Mouse (Mus musculus) embryonic fibroblast, embryonic 13.5 days (primary cell): ENCODE data around the gene Fhit.

Experiments
- CTCF ChIP-seq: IDR thresholded peaks from 2 replicates; pipeline ENCODE4 v1.5.1; 2011; ENCODE audit warnings: mild to moderate bottlenecking, control low read depth, low read length, moderate library complexity, borderline replicate concordance; ENCODE audit not compliant: insufficient read depth
- POLR2A ChIP-seq: IDR thresholded peaks from 2 replicates; pipeline ENCODE4 v1.6.1; 2011; ENCODE audit warnings: low read depth, mild to moderate bottlenecking, control low read depth, low read length, moderate library complexity

- TF ChIP-seq CTCF = no peak
- TF ChIP-seq POLR2A = no peak
Observed at GRCm38 (mm10) chr14:10286027-10286426, 875.8 kb downstream of the Fhit start.
